Mouse (Mus musculus) liver, postnatal 0 days (tissue): ENCODE data around the gene Dglucy.

Experiments
- CTCF ChIP-seq: sonication (generic); IDR thresholded peaks from 2 replicates; pipeline ENCODE4 v1.5.1; 2016; ENCODE audit warnings: antibody characterized with exemption, low read depth
- EP300 ChIP-seq: IDR thresholded peaks from 2 replicates; pipeline ENCODE4 v1.6.1; 2016; ENCODE audit warnings: antibody characterized with exemption, low read depth, mild to moderate bottlenecking

GRCm38 (mm10) chr12:100924646-100925339 lies 145.9 kb downstream of the Dglucy start:
- TF ChIP-seq CTCF (no peak), EP300 (no peak)
